Mouse (Mus musculus): ENCODE results near the gene Rreb1.
A peak's percentile ranks its signal among the peaks of the same experiment; 100 is the strongest.

Gene Rreb1

GRCm38 (mm10) chr13:37918336-37919261, 140.4 kb downstream of the Rreb1 start:
- DNase-seq (ENCODE audit: low spot score): peak; percentile 93

- peak; percentile 34 for DNase-seq (ENCODE audit: low spot score)
Measured at GRCm38 (mm10) chr13:37919711-37920277, 141.6 kb downstream of the Rreb1 start.

GRCm38 (mm10) chr13:37920727-37921126, 142.5 kb downstream of the Rreb1 start:
- DNase-seq (ENCODE audit: low spot score): peak; percentile 48

GRCm38 (mm10) chr13:37923091-37923490, 144.9 kb downstream of the Rreb1 start:
- no peak for DNase-seq (ENCODE audit: low spot score)

GRCm38 (mm10) chr13:37923643-37924460, 145.7 kb downstream of the Rreb1 start:
- no peak for DNase-seq (ENCODE audit: low spot score)

- peak; percentile 85 for DNase-seq (ENCODE audit: low spot score)
Measured at GRCm38 (mm10) chr13:37924461-37924948, 146.3 kb downstream of the Rreb1 start.

GRCm38 (mm10) chr13:37926394-37926793, 148.2 kb downstream of the Rreb1 start:
- DNase-seq (ENCODE audit: low spot score): no peak

- DNase-seq (ENCODE audit: low spot score): no peak
Measured at GRCm38 (mm10) chr13:37929532-37929931, 151.3 kb downstream of the Rreb1 start.

GRCm38 (mm10) chr13:37930091-37930490, 151.9 kb downstream of the Rreb1 start:
- no peak for DNase-seq (ENCODE audit: low spot score)

GRCm38 (mm10) chr13:37930621-37931020, 152.4 kb downstream of the Rreb1 start:
- DNase-seq (ENCODE audit: low spot score): no peak

- DNase-seq (ENCODE audit: low spot score): no peak
Measured at GRCm38 (mm10) chr13:37931210-37931922, 153.2 kb downstream of the Rreb1 start.

- peak; percentile 60 for DNase-seq (ENCODE audit: low spot score)
Measured at GRCm38 (mm10) chr13:37934075-37934474, 155.9 kb downstream of the Rreb1 start.

GRCm38 (mm10) chr13:37934920-37935319, 156.7 kb downstream of the Rreb1 start:
- peak; percentile 46 for DNase-seq (ENCODE audit: low spot score)

GRCm38 (mm10) chr13:37936351-37936750, 158.2 kb downstream of the Rreb1 start:
- peak; percentile 41 for DNase-seq (ENCODE audit: low spot score)

- DNase-seq (ENCODE audit: low spot score): no peak
Measured at GRCm38 (mm10) chr13:37940167-37940566, 162.0 kb downstream of the Rreb1 start.

- peak; percentile 80 for DNase-seq (ENCODE audit: low spot score)
Measured at GRCm38 (mm10) chr13:37940649-37941048, 162.4 kb downstream of the Rreb1 start.

GRCm38 (mm10) chr13:37941138-37941645, 163.0 kb downstream of the Rreb1 start:
- no peak for DNase-seq (ENCODE audit: low spot score)

- peak; percentile 85 for DNase-seq (ENCODE audit: low spot score)
Measured at GRCm38 (mm10) chr13:37941950-37942886, 164.0 kb downstream of the Rreb1 start.

- DNase-seq (ENCODE audit: low spot score): no peak
Measured at GRCm38 (mm10) chr13:37942887-37943331, 164.7 kb downstream of the Rreb1 start.

GRCm38 (mm10) chr13:37943466-37943865, 165.3 kb downstream of the Rreb1 start:
- no peak for DNase-seq (ENCODE audit: low spot score)
